Mouse (Mus musculus) layer of hippocampus, adult 2 months (tissue): ENCODE measurements around the gene Gm11239. TPM values are rescaled to one million over a fixed set of nuclear protein-coding genes. Genes with fewer than 3 reads are reported as not detected.
"Not testable (repeated sequence)": the region's sequence is repeated elsewhere in the genome, so short reads cannot be mapped to it uniquely, and the experiment has no call there.

ENCODE experiments used
- DNase-seq, 2 experiments: peaks; one replicate each; pipeline ENCODE4 v3.0.0; 2022; ENCODE audit warnings: low spot score in 2 of 2
- H3K27ac ChIP-seq: fragments of 200-600 bp; 2 replicates; pipeline ENCODE4 v1.8.1; 2022
- H3K4me3 ChIP-seq: fragments of 200-600 bp; 2 replicates; pipeline ENCODE4 v1.8.1; 2022; ENCODE audit warnings: mild to moderate bottlenecking
- CTCF ChIP-seq: fragments of 200-600 bp; conservative IDR thresholded peaks from 2 replicates; pipeline ENCODE4 v1.8.1; 2022; ENCODE audit warnings: antibody characterized with exemption, mild to moderate bottlenecking, moderate library complexity
- long read RNA-seq, 2 experiments: library from polyadenylated mRNA; stranded (forward); transcript quantifications; one replicate each; pipeline ENCODE4 v2.0.0; 2021; ENCODE audit warnings: borderline mapping rate in 2 of 2
- total RNA-seq, 2 experiments: library from RNA; stranded (reverse); gene quantifications; 2 replicates each; pipeline ENCODE4 v1.2.3; 2021

Gm11239 gene
- total RNA-seq = not detected
- long read RNA-seq, experiment 1 = 0 reads
- long read RNA-seq, experiment 2 = 0 reads

GRCm38 (mm10) chr4:73668054-73668453, at the start of gene Gm11239:
TSS of gene Gm11239 (plus strand) at chr4:73668354.
- DNase-seq = not testable (repeated sequence)

GRCm38 (mm10) chr4:73622684-73623083, 45.5 kb upstream of the Gm11239 start, which contains the start of gene Gm11237:
TSS of gene Gm11237 (plus strand) at chr4:73622984.
- H3K4me3 ChIP-seq, H3K27ac ChIP-seq, DNase-seq: not testable (repeated sequence)

More at GRCm38 (mm10) chr4:73668054-73668453, at the start of gene Gm11239:
- not testable (repeated sequence) for H3K4me3 ChIP-seq, H3K27ac ChIP-seq

DNA sequence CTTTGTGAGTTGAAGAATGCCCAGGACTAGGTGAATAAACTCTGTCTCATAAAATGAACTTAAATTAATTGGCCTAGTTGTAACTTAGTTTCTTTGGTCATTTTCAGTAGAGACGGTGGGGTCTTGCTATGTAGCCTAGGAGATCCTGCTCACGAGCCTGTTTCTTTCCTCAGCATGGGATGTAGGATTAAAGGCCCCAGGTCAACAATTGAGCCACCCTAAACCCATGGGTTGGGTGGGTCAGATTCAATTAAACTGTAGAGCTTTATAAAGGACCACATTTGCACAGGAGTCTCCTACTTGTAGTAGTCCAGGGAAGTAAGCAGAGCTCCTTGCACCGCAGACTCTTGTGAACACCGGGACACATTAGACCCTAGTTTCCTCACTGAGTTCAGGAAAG, 30.3 kb upstream of the Gm11239 start, which contains the start of gene Gm11236:
Gene Gm11236, plus strand, starts transcription at position 301 of the 400 bp plus-strand sequence.
- not testable (repeated sequence) for H3K4me3 ChIP-seq, H3K27ac ChIP-seq, DNase-seq

DNA sequence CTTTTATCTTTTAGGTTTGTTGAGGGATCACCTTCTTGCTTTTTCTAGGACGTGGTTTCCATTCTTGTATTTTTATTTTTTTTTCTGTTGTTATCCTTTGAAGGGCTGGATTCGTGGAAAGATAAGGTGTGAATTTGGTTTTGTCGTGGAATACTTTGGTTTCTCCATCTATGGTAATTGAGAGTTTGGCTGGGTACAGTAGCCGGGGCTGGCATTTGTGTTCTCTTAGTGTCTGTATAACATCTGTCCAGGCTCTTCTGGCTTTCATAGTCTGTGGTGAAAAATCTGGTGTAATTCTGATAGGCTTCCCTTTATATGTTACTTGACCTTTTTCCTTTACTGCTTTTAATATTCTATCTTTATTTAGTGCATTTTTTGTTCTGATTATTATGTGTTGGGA, 6.3 kb upstream of the Gm11239 start:
- not testable (repeated sequence) for H3K4me3 ChIP-seq, DNase-seq, H3K27ac ChIP-seq

DNA sequence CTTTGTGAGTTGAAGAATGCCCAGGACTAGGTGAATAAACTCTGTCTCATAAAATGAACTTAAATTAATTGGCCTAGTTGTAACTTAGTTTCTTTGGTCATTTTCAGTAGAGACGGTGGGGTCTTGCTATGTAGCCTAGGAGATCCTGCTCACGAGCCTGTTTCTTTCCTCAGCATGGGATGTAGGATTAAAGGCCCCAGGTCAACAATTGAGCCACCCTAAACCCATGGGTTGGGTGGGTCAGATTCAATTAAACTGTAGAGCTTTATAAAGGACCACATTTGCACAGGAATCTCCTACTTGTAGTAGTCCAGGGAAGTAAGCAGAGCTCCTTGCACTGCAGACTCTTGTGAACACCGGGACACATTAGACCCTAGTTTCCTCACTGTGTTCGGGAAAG, 15.1 kb downstream of the Gm11239 start, which contains the start of gene Gm428:
Gene Gm428, plus strand, starts transcription at position 301 of the 400 bp plus-strand sequence.
- H3K27ac ChIP-seq, H3K4me3 ChIP-seq, DNase-seq: not testable (repeated sequence)

DNA sequence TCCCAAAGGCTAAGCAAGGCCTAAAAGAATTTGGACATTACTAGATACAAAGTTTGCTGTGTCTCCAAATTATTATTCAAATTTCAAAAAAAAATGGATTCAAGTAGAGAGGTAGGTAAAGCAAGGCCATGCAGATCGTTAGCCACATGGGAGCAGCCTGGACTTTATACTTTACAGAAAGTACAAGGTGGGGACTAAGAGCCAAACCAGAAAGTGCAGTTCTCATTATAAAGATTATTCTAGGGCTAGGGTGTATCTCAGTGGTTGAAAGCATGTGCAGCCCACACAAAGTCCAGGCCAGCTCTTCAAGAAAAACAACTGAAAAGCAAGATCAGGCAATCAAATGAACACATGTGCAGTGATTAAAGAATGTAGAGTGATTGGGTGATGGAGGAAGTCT, 50.6 kb downstream of the Gm11239 start:
- no peak for DNase-seq
- Histone ChIP-seq H3K27ac (no peak overlapping the region), H3K4me3 (no peak overlapping the region)
- TF ChIP-seq CTCF = no peak

DNA sequence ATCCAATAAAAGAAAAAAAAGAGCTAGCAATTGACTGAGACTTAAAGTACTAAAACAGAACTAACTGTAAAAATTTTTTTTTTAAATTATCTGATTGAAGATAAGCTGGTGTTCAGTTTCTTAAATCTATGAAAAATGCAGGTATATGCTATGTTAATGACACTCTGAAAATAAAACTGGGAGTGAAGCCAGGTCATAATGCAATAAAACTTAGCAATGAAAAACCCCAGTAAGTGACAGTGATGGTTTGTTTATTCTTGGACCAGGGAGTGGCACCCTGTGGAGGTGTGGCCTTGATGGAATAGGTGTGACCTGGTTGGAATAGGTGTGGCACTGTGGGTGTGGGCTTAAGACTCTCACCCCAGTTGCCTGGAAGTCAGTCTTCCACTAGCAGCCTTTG, 51.7 kb downstream of the Gm11239 start:
- no peak for DNase-seq
- Histone ChIP-seq H3K4me3 (no peak overlapping the region), H3K27ac (no peak overlapping the region)
- TF ChIP-seq CTCF = no peak

Other genes with a start within 250 kb of the Gm11239 start
- not detected for gene Gm11238, start 60.5 kb upstream of the Gm11239 start, total RNA-seq
- gene Gm11237, start 45.4 kb upstream of the Gm11239 start, total RNA-seq = not detected
- gene Gm11236, start 30.2 kb upstream of the Gm11239 start, total RNA-seq = not detected
- not detected for gene Gm428, start 15.2 kb downstream of the Gm11239 start, total RNA-seq
- under 1 TPM in 1 of 2 experiments, not detected in 1; 0.15 TPM for gene Rasef, start 122.6 kb downstream of the Gm11239 start, total RNA-seq
- not detected for gene Gm11758, start 207.9 kb downstream of the Gm11239 start, total RNA-seq
- not detected for gene Gm11757, start 222.8 kb downstream of the Gm11239 start, total RNA-seq
- not detected for gene Gm13871, start 237.6 kb downstream of the Gm11239 start, total RNA-seq